Mouse (Mus musculus) stomach, postnatal 0 days (tissue): ENCODE measurements around the gene Abcf2.

Source experiments
- CTCF ChIP-seq: IDR thresholded peaks from 2 replicates; pipeline ENCODE4 v1.5.1; 2016; ENCODE audit warnings: antibody characterized with exemption, low read depth, mild to moderate bottlenecking, moderate library complexity
- EP300 ChIP-seq: optimal IDR thresholded peaks from 2 replicates; pipeline ENCODE3; 2016; ENCODE audit warnings: antibody characterized with exemption

GRCm38 (mm10) chr5:24601071-24601835, 24.0 kb upstream of the Abcf2 start:
- no peak for TF ChIP-seq EP300
- no peak for TF ChIP-seq CTCF
